Mouse (Mus musculus) liver, embryonic 16.5 days (tissue): Measurements from ENCODE around the gene Gatm. TPM values are rescaled to one million over a fixed set of nuclear protein-coding genes. Genes with fewer than 3 reads are reported as not detected.

Source experiments
- ATAC-seq: fragments of 200-750 bp; cut with Nextera tagmentation; 2 replicates; pipeline ENCODE4 v1.8.0; 2017; ENCODE audit warnings: low read depth, mild to moderate bottlenecking, moderate number of reproducible peaks, moderate library complexity
- H3K27ac ChIP-seq: fragments of 300-500 bp; sonication (generic); 2 replicates; pipeline ENCODE4 v1.5.1; 2014; ENCODE audit warnings: mild to moderate bottlenecking, low read length
- H3K27me3 ChIP-seq: fragments of 300-500 bp; sonication (generic); 2 replicates; pipeline ENCODE4 v1.6.1; 2014; ENCODE audit warnings: low read depth, low read length, mixed read lengths; ENCODE audit not compliant: control insufficient read depth, insufficient read depth
- H3K36me3 ChIP-seq: fragments of 300-500 bp; sonication (generic); 2 replicates; pipeline ENCODE4 v1.6.1; 2014; ENCODE audit warnings: mild to moderate bottlenecking; ENCODE audit not compliant: control insufficient read depth, insufficient read depth
- H3K4me1 ChIP-seq: fragments of 300-500 bp; sonication (generic); 2 replicates; pipeline ENCODE4 v1.6.1; 2014; ENCODE audit warnings: low read depth, low read length, mixed read lengths; ENCODE audit not compliant: control insufficient read depth
- H3K4me2 ChIP-seq: fragments of 300-500 bp; sonication (generic); 2 replicates; pipeline ENCODE4 v1.6.1; 2014; ENCODE audit warnings: low read depth, low read length, mixed read lengths
- H3K4me3 ChIP-seq: fragments of 300-500 bp; sonication (generic); 2 replicates; pipeline ENCODE4 v1.5.1; 2014; ENCODE audit warnings: low read depth, mild to moderate bottlenecking, low read length
- H3K9ac ChIP-seq: fragments of 300-500 bp; sonication (generic); 2 replicates; pipeline ENCODE4 v1.6.1; 2014; ENCODE audit warnings: low read depth, low read length
- H3K9me3 ChIP-seq: fragments of 300-500 bp; sonication (generic); replicated peaks from 2 replicates; pipeline ENCODE4 v1.6.1; 2016; ENCODE audit warnings: low read length; ENCODE audit not compliant: control insufficient read depth
- WGBS: fragments of 180-500 bp; shearing (Covaris S2); extraction: QIAGEN DNeasy Blood & Tissue Kit; methylation state at CpG from one replicate; pipeline ENCODE4 v1.1.7; 2014; ENCODE audit not compliant: insufficient replicate concordance; 5-methylcytosine and 5-hydroxymethylcytosine counted together
- polyA plus RNA-seq: library from polyadenylated mRNA; unstranded; fragments of >200 nt; fragmentation: Nextera tagmentation; extraction: Ambion mirVana; gene quantifications from 2 replicates; pipeline ENCODE4 v1.2.1, GENCODE M21; 2015

Gatm gene
- polyA plus RNA-seq, 1 experiment from 2014 or later: 27.4 TPM

DNA sequence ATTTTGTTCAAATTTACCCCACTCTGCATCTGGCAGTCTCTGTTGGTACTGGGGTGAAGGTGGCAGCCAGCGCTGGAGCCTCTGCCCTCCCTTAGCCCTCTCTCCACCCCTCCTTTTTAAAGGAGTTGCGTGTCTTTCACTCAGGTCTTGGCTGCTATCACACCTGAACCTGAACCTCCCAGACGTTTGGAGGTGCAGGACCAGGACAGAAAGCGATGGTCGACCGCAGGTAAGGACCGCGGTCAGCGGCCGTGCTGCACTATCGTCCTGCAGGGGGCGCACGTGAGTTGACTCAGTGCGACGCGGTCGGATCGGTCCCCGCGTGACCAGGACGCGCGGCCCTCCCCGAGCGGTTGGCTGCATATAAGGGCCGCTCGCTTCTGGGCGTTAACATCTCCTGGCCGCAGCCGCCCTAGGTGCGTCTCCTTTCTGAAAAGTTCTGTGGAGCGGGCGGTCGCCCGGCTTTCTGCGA lies 26.5 kb upstream of the Gatm start:
- 3% methylated on average over 36 of the region's 36 CpGs for WGBS

DNA sequence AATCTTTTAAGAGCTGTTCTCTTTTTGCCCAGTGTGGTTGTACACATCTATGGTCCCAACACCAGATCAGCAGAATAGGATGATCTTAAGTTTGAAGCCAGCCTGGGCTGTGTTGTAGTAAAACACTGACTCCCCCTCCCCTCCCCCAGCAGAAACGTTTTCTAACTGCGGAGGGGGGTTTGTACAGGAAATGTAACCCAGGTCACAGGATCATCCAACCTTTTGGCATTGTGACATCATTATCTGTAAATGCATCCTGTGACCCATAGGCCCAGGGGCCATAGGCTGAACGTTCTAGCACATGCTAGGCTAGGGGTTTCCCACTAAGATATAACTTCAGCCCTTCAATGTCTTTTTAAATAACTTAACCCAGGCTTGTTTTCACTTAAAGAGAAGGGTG lies 25.6 kb upstream of the Gatm start, which contains the start of gene AA467197:
Gene AA467197 (plus strand): TSS at position 301 of the 400 bp plus-strand sequence.
- no peak for ATAC-seq
- Histone ChIP-seq H3K27ac (no peak within 1 kb of the TSS), H3K36me3 (peaks cover 4% of the 10 kb centered on the region), H3K4me1 (peaks cover 3% of the 10 kb centered on the region; the same call in 1 of the 2 replicates), H3K4me2 (peak within 1 kb of the TSS; percentile 56), H3K9me3 (no peaks in the 10 kb centered on the region), H3K9ac (0 out of 2 replicates have a peak within 1 kb of the TSS, but pooled peaks have one; percentile 21), H3K4me3 (peak within 1 kb of the TSS; percentile 52), H3K27me3 (peaks cover 11% of the 10 kb centered on the region)
- WGBS: 33% methylated on average over 3 of the region's 3 CpGs

More for the DNA sequence above, 26.5 kb upstream of the Gatm start:
- peak; percentile 59; the same call in 1 of the 2 replicates for ATAC-seq
- peaks cover 4% of the 10 kb centered on the region for H3K36me3 ChIP-seq
- peaks cover 2% of the 10 kb centered on the region; the same call in 1 of the 2 replicates for H3K4me1 ChIP-seq
- H3K4me2 ChIP-seq: peak overlapping the region; percentile 56
- H3K9ac ChIP-seq: 0 out of 2 replicates have a peak overlapping the region, but pooled peaks have one; percentile 21
- peak overlapping the region; percentile 52 for H3K4me3 ChIP-seq
- H3K27me3 ChIP-seq: peaks cover 11% of the 10 kb centered on the region
- H3K27ac ChIP-seq: no peak overlapping the region
- H3K9me3 ChIP-seq: no peaks in the 10 kb centered on the region

DNA sequence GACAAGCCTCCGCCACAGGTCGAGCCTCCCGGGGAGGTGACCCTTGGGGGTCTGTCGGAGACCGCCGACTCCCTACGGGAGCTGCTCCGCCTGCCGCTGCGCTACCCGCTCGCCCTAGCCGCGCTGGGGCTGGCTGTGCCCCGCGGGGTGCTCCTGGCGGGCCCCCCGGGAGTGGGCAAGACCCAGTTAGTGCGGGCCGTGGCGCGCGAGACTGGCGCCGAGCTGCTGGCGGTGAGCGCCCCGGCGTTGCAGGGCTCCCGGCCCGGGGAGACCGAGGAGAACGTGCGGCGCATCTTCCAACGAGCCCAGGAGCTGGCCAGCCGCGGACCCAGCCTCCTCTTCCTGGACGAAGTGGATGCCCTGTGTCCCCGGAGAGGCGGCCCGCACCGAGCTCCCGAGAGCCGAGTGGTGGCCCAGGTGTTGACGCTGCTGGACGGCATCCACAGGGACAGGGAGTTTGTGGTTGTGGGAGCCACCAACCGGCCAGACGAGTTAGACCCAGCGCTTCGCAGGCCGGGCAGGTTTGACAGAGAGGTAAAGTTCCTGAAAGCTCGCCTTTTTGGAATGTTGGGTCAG lies 20.2 kb upstream of the Gatm start:
- Histone ChIP-seq H3K4me1 (peaks cover 7% of the 10 kb centered on the region), H3K36me3 (peaks cover 4% of the 10 kb centered on the region), H3K4me2 (peak overlapping the region; percentile 98), H3K27me3 (no peaks in the 10 kb centered on the region), H3K9ac (peak overlapping the region; percentile 69), H3K27ac (no peak overlapping the region), H3K9me3 (no peaks in the 10 kb centered on the region), H3K4me3 (peak overlapping the region; percentile 88)
- 0% methylated on average over 51 of the region's 53 CpGs for WGBS
- ATAC-seq: peak; percentile 42

DNA sequence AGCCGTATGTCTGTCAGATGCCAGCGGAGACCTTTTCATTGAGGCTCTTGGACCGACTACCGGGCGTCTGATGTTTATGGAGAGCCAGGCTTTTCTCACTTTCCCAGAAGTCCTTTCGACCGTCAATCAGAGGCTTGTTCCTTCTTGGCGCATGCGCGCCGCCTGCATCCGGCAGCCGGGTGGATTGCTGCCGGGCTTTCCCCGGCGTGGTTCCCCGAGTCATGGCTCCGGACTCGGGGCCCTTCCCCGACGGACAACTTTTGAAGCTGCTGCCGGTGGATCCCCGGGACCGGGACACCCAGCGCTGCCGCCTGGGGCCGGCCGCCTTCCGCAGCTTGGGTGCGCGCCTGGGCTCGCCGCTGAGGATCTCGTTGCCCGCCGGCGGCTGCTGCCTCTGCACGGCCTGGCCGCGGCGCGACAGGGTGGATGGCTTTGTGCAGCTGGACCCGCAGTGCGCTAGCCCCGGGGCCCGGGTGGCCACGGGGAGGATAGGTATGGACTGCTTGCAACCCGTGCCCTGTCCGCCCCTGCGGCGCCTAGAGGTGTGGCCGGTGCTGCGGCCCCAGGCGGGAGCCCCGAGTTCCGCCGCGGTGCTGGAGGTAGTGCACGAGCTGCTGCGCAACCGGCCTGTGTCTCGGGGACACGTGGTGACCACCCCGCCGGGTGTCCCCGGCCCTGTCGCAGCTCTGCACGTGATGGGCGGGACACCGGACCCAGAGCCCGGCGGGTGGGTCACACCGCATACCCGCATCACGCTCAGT lies 19.5 kb upstream of the Gatm start:
- Histone ChIP-seq H3K27ac (peak overlapping the region; percentile 4; the same call in 1 of the 2 replicates), H3K4me3 (peak overlapping the region; percentile 88), H3K27me3 (no peaks in the 10 kb centered on the region; the same call in 1 of the 2 replicates), H3K9me3 (no peaks in the 10 kb centered on the region), H3K36me3 (peaks cover 4% of the 10 kb centered on the region), H3K4me1 (peaks cover 7% of the 10 kb centered on the region), H3K9ac (peak overlapping the region; percentile 69), H3K4me2 (peak overlapping the region; percentile 98)
- ATAC-seq: peak; percentile 78
- WGBS: 0% methylated on average over 75 of the region's 75 CpGs

DNA sequence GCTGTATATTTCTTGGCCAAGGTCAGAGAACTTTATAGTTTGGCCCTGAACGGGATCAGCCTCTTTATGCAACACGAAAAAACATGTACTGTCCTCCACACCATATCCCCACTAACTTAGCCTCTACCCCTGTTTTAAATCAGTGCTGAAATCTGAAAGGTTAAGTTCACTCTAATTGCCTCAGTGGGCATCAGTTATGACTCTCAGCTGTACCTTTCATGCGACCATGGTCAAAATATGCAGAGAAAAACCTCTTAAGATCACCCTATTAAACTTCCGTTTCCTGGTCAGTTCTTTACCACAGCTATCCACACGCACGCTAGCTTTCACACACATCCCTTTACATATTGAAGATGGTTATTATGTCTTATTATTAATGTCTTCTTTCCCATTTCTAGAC lies 18.8 kb upstream of the Gatm start:
- peaks cover 7% of the 10 kb centered on the region for H3K4me1 ChIP-seq
- no peaks in the 10 kb centered on the region for H3K9me3 ChIP-seq
- no peak overlapping the region for H3K27ac ChIP-seq
- ATAC-seq: no peak
- 51% methylated on average over 6 of the region's 6 CpGs for WGBS
- H3K27me3 ChIP-seq: no peaks in the 10 kb centered on the region; the same call in 1 of the 2 replicates
- peak overlapping the region; percentile 88 for H3K4me3 ChIP-seq
- peak overlapping the region; percentile 98 for H3K4me2 ChIP-seq
- H3K9ac ChIP-seq: peak overlapping the region; percentile 69; the same call in 1 of the 2 replicates
- peaks cover 4% of the 10 kb centered on the region for H3K36me3 ChIP-seq

DNA sequence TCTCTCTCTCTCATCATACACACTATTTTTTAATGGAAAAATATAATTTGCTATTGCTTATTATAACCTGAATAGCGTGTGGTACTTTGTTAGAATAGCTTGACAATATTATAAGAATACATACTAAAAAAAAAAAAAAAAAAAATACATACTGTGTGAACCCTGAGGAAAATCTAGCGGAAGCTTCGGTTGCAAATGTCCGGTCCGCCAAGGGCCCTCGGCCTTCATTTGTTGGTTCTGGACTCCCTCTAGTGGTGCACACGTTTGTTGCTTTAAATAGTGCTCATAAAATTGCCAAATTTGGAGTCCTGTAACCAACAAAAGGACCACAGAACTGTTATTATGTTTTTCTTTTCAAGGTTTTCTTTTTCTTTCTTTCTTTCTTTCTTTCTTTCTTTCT lies 17.9 kb upstream of the Gatm start:
- Histone ChIP-seq H3K27me3 (no peaks in the 10 kb centered on the region; the same call in 1 of the 2 replicates), H3K4me3 (no peak overlapping the region), H3K9me3 (no peaks in the 10 kb centered on the region), H3K36me3 (peaks cover 4% of the 10 kb centered on the region), H3K9ac (no peak overlapping the region), H3K4me1 (peaks cover 7% of the 10 kb centered on the region), H3K4me2 (no peak overlapping the region), H3K27ac (no peak overlapping the region)
- 1% methylated on average over 7 of the region's 7 CpGs for WGBS
- ATAC-seq: no peak

DNA sequence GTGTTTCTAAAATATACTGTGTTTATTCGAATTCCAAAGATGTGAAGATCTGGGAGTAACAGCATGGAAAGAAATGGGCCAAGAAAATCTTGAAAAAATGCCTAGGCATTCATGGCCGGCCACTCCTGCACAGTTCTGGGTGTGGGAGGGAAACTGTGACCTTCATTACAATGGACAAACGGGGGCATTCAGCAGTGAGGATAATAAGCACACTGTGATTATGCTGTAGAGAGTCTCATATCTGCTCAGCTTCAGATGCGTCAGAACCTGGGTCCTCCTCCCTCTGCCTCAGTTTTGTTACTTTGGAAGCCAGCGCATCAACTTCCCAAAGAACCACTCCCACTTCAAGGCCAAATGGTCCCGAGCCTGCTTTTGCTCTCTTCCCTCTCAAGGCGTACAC lies 14.8 kb upstream of the Gatm start:
- no peaks in the 10 kb centered on the region for H3K36me3 ChIP-seq
- H3K27me3 ChIP-seq: no peaks in the 10 kb centered on the region; the same call in 1 of the 2 replicates
- H3K4me2 ChIP-seq: no peak overlapping the region
- no peaks in the 10 kb centered on the region for H3K9me3 ChIP-seq
- 48% methylated on average over 7 of the region's 7 CpGs for WGBS
- no peak for ATAC-seq
- no peak overlapping the region for H3K9ac ChIP-seq
- no peak overlapping the region for H3K27ac ChIP-seq
- no peak overlapping the region for H3K4me3 ChIP-seq
- H3K4me1 ChIP-seq: peaks cover 3% of the 10 kb centered on the region

DNA sequence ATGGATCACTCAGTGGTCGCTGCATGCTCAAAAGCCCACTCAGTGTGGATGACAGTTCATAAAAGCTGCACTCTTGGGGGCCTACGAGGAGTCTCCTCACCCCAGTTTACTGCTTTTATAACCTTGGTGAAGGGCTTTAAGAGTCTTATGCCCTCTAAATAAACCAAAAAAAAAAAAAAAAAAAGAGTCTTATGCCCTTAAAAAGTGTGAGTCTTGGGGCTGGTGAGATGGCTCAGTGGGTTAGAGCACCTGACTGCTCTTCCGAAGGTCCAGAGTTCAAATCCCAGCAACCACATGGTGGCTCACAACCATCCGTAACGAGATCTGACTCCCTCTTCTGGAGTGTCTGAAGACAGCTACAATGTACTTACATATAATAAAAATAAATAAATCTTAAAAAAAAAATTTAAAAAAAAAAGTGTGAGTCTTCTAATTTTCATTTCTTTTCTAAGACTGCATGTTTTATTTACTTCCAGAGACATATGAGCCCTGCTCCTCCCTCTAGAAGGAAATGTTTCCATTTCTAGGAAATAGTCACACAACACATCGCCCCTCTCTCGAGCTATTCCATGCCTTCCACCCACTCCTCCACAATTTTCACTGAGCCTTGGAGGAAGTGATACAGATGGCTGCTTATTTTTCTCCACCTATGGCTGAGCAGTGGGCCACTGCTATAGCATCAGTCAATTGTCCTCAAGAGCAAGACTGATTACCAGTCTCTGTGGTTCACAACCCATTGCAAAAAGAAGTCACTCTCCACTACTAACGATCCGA lies 10.4 kb upstream of the Gatm start:
- H3K4me1 ChIP-seq: no peaks in the 10 kb centered on the region
- no peak for ATAC-seq
- no peak overlapping the region for H3K4me3 ChIP-seq
- WGBS: 57% methylated on average over 8 of the region's 9 CpGs
- H3K9me3 ChIP-seq: no peaks in the 10 kb centered on the region
- H3K9ac ChIP-seq: no peak overlapping the region
- no peaks in the 10 kb centered on the region for H3K36me3 ChIP-seq
- H3K4me2 ChIP-seq: no peak overlapping the region
- no peak overlapping the region for H3K27ac ChIP-seq
- H3K27me3 ChIP-seq: no peaks in the 10 kb centered on the region; the same call in 1 of the 2 replicates
